Mouse (Mus musculus): ENCODE data around the gene Iffo2.

DNA sequence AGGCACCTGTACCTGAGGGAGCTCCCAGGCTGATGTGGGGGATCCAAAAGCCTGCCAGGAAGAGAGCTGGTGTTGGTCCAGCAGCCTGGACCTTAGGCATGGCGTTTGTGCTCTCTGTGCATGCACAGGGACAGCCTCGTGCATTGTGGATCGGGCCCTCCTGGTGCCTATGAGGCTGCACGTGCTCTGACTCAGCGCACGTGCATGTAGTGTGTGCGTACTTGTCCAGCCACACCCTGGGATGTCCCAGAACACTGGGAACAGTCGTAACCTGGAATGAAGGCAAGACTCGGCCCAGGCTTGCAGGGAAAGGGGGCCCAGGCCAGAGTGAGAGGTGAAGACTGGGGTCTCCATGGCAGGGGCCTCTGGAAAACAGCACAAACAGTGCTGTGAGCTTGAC lies 107.5 kb downstream of the Iffo2 start:
- TF ChIP-seq CTCF (IDR thresholded peaks at IDR 0.05; ENCODE audit: extremely low read depth, insufficient read length, insufficient replicate concordance, low read depth, low read length) (no peak), POLR2A (IDR thresholded peaks at IDR 0.05; ENCODE audit: low read depth, low read length) (no peak)

Data from small intestine, adult 2 months (tissue).